Mouse (Mus musculus): Measurements from ENCODE around the gene Gstk1. TPM values are rescaled to one million over a fixed set of nuclear protein-coding genes. Genes with fewer than 3 reads are reported as not detected.

The Gstk1 gene
- polyA plus RNA-seq (2015; fragmentation: Nextera tagmentation; extraction: Ambion mirVana) = 56.7 and 60.5 TPM in 2 replicates

DNA sequence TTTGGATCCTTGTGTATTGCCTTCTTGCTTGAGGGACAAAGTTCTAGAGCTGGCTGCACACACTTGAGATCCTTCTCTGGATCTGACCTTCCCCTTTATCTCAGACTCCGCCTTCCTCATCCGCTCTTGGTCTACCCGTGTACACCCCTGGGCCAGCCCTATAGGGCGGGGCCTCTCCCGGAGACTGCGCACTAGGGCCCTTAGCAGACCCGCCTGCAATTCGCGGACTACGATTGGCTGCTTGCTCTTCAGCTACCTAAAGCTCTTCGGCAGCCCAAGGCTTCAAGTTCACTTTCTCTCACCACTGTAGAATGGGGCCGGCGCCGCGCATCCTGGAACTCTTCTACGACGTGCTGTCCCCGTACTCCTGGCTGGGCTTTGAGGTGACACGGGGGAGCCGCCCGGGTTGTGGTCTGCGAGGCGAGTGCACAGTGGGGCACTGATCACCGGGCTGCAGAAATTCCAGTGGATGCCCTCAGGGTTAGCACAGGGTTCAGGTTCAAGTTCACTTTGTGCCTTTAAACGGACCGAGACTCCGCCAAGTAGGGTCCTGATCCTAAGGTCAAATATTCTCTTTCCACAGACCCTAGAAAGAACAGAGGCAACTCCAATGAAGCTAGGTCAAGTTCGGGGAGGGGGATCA is at the start of gene Gstk1:
Gstk1 (plus strand) TSS at position 225 of the 643 bp plus-strand sequence.
- peak within 1 kb of the TSS; percentile 83 for H3K4me2 ChIP-seq (replicated peaks; ENCODE audit: low read depth)
- DNase-seq (ENCODE audit: low spot score) (peak; percentile 93), ATAC-seq (ENCODE audit: low FRiP score, low TSS enrichment) (peak; percentile 100)
- 3% methylated on average over 28 of the region's 28 CpGs for WGBS
- H3K4me3 ChIP-seq (ENCODE audit: low read depth, low read length) = peak within 1 kb of the TSS; percentile 45
- no peaks in the 10 kb centered on the region for H3K27me3 ChIP-seq (ENCODE audit: control insufficient read depth, insufficient read depth, low read length)
- no peak within 1 kb of the TSS for H3K27ac ChIP-seq (replicated peaks)
- peaks cover 6% of the 10 kb centered on the region for H3K4me1 ChIP-seq (replicated peaks; ENCODE audit: control insufficient read depth, insufficient read depth)
- H3K36me3 ChIP-seq (ENCODE audit: control insufficient read depth, insufficient read depth, low read length) = no peaks in the 10 kb centered on the region
- no peaks in the 10 kb centered on the region for H3K9me3 ChIP-seq (ENCODE audit: control insufficient read depth, low read length)
- TF ChIP-seq CTCF (IDR thresholded peaks at IDR 0.05; ENCODE audit: low read depth) (no peak), EP300 (optimal IDR thresholded peaks at IDR 0.05) (no peak)
- H3K9ac ChIP-seq (ENCODE audit: low read length) = peak within 1 kb of the TSS; percentile 63

DNA sequence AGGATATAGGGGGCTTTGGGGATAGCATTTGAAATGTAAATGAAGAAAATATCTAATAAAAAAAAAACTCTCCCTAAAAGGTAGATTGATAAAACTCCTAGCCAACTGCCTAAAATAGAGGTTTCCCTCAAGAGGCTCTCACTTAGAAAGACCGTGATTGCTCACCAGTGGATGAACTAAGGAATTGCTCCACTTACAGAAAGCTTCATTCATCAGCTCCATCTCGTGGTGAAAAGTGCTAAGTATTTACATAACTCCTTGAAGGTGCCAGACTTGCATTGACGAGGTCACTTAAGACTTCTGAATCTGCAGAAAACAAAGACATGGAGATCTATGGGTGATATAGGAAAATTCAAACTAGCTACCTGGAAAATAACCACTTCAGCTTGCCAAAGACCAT is 48.0 kb upstream of the Gstk1 start:
- 15% methylated on average over 3 of the region's 3 CpGs for WGBS
- Histone ChIP-seq H3K4me3 (ENCODE audit: low read depth, low read length) (no peak overlapping the region), H3K27ac (replicated peaks) (no peak overlapping the region), H3K4me1 (replicated peaks; ENCODE audit: control insufficient read depth, insufficient read depth) (no peaks in the 10 kb centered on the region), H3K4me2 (replicated peaks; ENCODE audit: low read depth) (no peak overlapping the region), H3K9ac (ENCODE audit: low read length) (no peak overlapping the region), H3K9me3 (ENCODE audit: control insufficient read depth, low read length) (no peaks in the 10 kb centered on the region), H3K27me3 (ENCODE audit: control insufficient read depth, insufficient read depth, low read length) (no peaks in the 10 kb centered on the region), H3K36me3 (ENCODE audit: control insufficient read depth, insufficient read depth, low read length) (no peaks in the 10 kb centered on the region)
- peak; percentile 67 for TF ChIP-seq CTCF (IDR thresholded peaks at IDR 0.05; ENCODE audit: low read depth)
- no peak for TF ChIP-seq EP300 (optimal IDR thresholded peaks at IDR 0.05)
- no peak for DNase-seq (ENCODE audit: low spot score)
- no peak for ATAC-seq (ENCODE audit: low FRiP score, low TSS enrichment)

DNA sequence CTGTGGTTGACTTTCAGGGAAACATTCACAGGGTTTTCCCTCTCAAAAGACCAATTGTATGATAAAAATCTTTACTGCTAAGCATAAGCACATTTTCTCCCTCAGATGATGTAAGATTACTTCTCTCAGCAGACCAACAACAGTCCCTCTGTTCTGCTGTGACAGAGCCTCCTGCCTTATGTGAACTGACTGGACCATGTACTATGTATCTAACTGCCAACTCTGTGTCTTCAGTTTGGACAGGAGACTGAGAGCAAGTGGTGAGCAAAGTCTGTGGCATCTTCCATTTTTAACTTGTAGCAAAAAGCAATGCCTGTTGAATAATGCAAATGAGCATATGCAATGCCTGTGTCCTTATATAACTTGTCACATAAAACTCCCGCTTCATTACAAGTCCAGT is 46.2 kb upstream of the Gstk1 start:
- DNase-seq (ENCODE audit: low spot score) (no peak), ATAC-seq (ENCODE audit: low FRiP score, low TSS enrichment) (no peak)
- Histone ChIP-seq H3K9me3 (ENCODE audit: control insufficient read depth, low read length) (no peaks in the 10 kb centered on the region), H3K9ac (ENCODE audit: low read length) (no peak overlapping the region), H3K27me3 (ENCODE audit: control insufficient read depth, insufficient read depth, low read length) (no peaks in the 10 kb centered on the region), H3K4me1 (replicated peaks; ENCODE audit: control insufficient read depth, insufficient read depth) (no peaks in the 10 kb centered on the region), H3K4me3 (ENCODE audit: low read depth, low read length) (no peak overlapping the region), H3K4me2 (replicated peaks; ENCODE audit: low read depth) (no peak overlapping the region), H3K36me3 (ENCODE audit: control insufficient read depth, insufficient read depth, low read length) (no peaks in the 10 kb centered on the region), H3K27ac (replicated peaks) (no peak overlapping the region)
- WGBS = 64% methylated on average over 1 of the region's 1 CpGs
- TF ChIP-seq CTCF (IDR thresholded peaks at IDR 0.05; ENCODE audit: low read depth) = no peak
- no peak for TF ChIP-seq EP300 (optimal IDR thresholded peaks at IDR 0.05)

DNA sequence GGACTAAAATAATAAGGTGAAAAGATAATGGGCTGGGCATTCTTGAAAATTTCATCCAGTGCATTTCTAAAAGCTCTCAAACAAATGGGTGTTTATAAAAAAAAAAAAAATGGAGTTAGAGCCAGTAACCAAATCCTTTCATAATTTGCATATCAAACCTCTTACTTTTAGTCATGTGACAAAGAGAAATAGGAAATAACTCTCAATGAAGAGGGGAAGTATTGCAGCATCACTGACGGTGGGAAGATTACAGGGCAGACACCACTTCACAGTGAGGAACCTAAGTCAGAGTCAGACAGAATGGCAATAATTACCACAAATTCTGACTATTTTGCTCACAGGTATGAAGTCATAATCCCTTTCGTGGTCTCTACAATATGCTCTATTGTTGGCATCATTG is 30.7 kb upstream of the Gstk1 start, which contains the start of gene Tas2r144:
Tas2r144 (plus strand) TSS at position 301 of the 400 bp plus-strand sequence.
- H3K9me3 ChIP-seq (ENCODE audit: control insufficient read depth, low read length) = no peaks in the 10 kb centered on the region
- DNase-seq (ENCODE audit: low spot score) (no peak), ATAC-seq (ENCODE audit: low FRiP score, low TSS enrichment) (no peak)
- H3K27ac ChIP-seq (replicated peaks) = no peak within 1 kb of the TSS
- H3K27me3 ChIP-seq (ENCODE audit: control insufficient read depth, insufficient read depth, low read length) = no peaks in the 10 kb centered on the region
- H3K4me2 ChIP-seq (replicated peaks; ENCODE audit: low read depth) = no peak within 1 kb of the TSS
- WGBS = 81% methylated on average over 2 of the region's 2 CpGs
- no peak within 1 kb of the TSS for H3K4me3 ChIP-seq (ENCODE audit: low read depth, low read length)
- no peaks in the 10 kb centered on the region for H3K36me3 ChIP-seq (ENCODE audit: control insufficient read depth, insufficient read depth, low read length)
- no peaks in the 10 kb centered on the region for H3K4me1 ChIP-seq (replicated peaks; ENCODE audit: control insufficient read depth, insufficient read depth)
- H3K9ac ChIP-seq (ENCODE audit: low read length) = no peak within 1 kb of the TSS
- TF ChIP-seq CTCF (IDR thresholded peaks at IDR 0.05; ENCODE audit: low read depth) = no peak
- no peak for TF ChIP-seq EP300 (optimal IDR thresholded peaks at IDR 0.05)

DNA sequence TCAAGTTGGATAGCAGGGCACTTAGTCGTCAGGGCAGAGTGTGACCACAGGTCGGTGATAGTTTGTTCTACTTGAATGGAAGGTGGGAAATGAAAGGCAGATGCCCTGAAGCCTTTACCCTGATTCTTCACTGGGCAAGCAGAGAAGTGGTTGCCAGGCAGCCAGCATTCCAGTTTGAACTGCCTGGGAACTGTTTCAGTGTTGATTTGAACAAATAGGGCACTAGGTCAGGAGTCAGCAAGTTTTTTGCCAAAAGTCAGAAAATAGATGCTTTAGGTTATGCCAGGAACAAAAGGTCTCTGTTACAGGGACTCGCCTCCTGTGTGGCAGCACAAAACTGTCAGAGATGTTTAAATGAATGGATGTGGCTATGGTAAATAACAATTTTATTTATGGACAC is 23.4 kb upstream of the Gstk1 start:
- no peak overlapping the region for H3K4me2 ChIP-seq (replicated peaks; ENCODE audit: low read depth)
- ATAC-seq (ENCODE audit: low FRiP score, low TSS enrichment) (no peak), DNase-seq (ENCODE audit: low spot score) (no peak)
- H3K9me3 ChIP-seq (ENCODE audit: control insufficient read depth, low read length) = no peaks in the 10 kb centered on the region
- H3K36me3 ChIP-seq (ENCODE audit: control insufficient read depth, insufficient read depth, low read length) = no peaks in the 10 kb centered on the region
- 47% methylated on average over 3 of the region's 3 CpGs for WGBS
- no peaks in the 10 kb centered on the region for H3K4me1 ChIP-seq (replicated peaks; ENCODE audit: control insufficient read depth, insufficient read depth)
- TF ChIP-seq EP300 (optimal IDR thresholded peaks at IDR 0.05) (no peak), CTCF (IDR thresholded peaks at IDR 0.05; ENCODE audit: low read depth) (no peak)
- no peak overlapping the region for H3K9ac ChIP-seq (ENCODE audit: low read length)
- no peak overlapping the region for H3K4me3 ChIP-seq (ENCODE audit: low read depth, low read length)
- no peak overlapping the region for H3K27ac ChIP-seq (replicated peaks)
- no peaks in the 10 kb centered on the region for H3K27me3 ChIP-seq (ENCODE audit: control insufficient read depth, insufficient read depth, low read length)

DNA sequence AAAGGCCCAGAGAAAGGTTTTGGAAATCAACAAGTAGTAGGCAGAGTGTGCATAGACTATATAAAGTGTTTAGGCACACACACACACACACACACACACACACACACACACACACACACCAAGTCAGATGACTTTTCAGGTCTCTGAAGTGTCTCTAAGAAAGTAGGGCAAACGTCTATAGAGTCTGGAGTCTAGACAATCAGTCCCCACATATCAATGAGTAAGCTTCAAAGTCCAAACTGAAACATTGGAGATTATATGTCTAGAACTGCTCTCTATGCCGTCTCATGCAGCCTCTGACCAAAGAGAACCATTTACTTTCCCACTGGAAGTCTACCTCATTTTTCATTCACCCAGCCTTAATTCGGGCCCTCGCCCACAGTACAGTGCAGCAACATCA is 20.7 kb upstream of the Gstk1 start:
- ATAC-seq (ENCODE audit: low FRiP score, low TSS enrichment) (peak; percentile 90), DNase-seq (ENCODE audit: low spot score) (peak; percentile 28)
- Histone ChIP-seq H3K4me3 (ENCODE audit: low read depth, low read length) (no peak overlapping the region), H3K4me2 (replicated peaks; ENCODE audit: low read depth) (no peak overlapping the region), H3K27ac (replicated peaks) (no peak overlapping the region), H3K9ac (ENCODE audit: low read length) (no peak overlapping the region), H3K36me3 (ENCODE audit: control insufficient read depth, insufficient read depth, low read length) (no peaks in the 10 kb centered on the region), H3K4me1 (replicated peaks; ENCODE audit: control insufficient read depth, insufficient read depth) (no peaks in the 10 kb centered on the region), H3K27me3 (ENCODE audit: control insufficient read depth, insufficient read depth, low read length) (no peaks in the 10 kb centered on the region), H3K9me3 (ENCODE audit: control insufficient read depth, low read length) (no peaks in the 10 kb centered on the region)
- TF ChIP-seq CTCF (IDR thresholded peaks at IDR 0.05; ENCODE audit: low read depth) (no peak), EP300 (optimal IDR thresholded peaks at IDR 0.05) (no peak)
- 65% methylated on average over 4 of the region's 4 CpGs for WGBS

All from stomach, postnatal 0 days (tissue).